Mouse (Mus musculus): ENCODE data around the gene Cuedc1. TPM values are rescaled to one million over a fixed set of nuclear protein-coding genes. Genes with fewer than 3 reads are reported as not detected.

Cuedc1 gene
- polyA plus RNA-seq (2016; fragmentation: Nextera tagmentation; extraction: Ambion mirVana), result 53.2 and 53.3 TPM in 2 replicates

GRCm38 (mm10) chr11:88098021-88098729 is at the start of gene Cuedc1:
Gene Cuedc1, plus strand, starts transcription at chr11:88098058.
- WGBS, result 21% methylated on average over 17 of the region's 17 CpGs
- no peaks in the 10 kb centered on the region for H3K9me3 ChIP-seq (replicated peaks)
- ATAC-seq (ENCODE audit: low FRiP score), result no peak
- H3K4me3 ChIP-seq, result peak within 1 kb of the TSS; percentile 88
- peaks cover 10% of the 10 kb centered on the region for H3K27me3 ChIP-seq
- peak within 1 kb of the TSS; percentile 91 for H3K27ac ChIP-seq
- H3K4me2 ChIP-seq (replicated peaks), result peak within 1 kb of the TSS; percentile 70
- no peaks in the 10 kb centered on the region for H3K36me3 ChIP-seq
- peak within 1 kb of the TSS; percentile 99 for H3K9ac ChIP-seq
- peaks cover 44% of the 10 kb centered on the region for H3K4me1 ChIP-seq

- peak overlapping the region; percentile 91 for H3K4me2 ChIP-seq (replicated peaks)
- H3K9ac ChIP-seq, result peak overlapping the region; percentile 99
- peak overlapping the region; percentile 97 for H3K4me3 ChIP-seq
- 24% methylated on average over 26 of the region's 26 CpGs for WGBS
- H3K27ac ChIP-seq, result no peak overlapping the region
- no peak for ATAC-seq (ENCODE audit: low FRiP score)
- peaks cover 26% of the 10 kb centered on the region for H3K4me1 ChIP-seq
- no peaks in the 10 kb centered on the region for H3K9me3 ChIP-seq (replicated peaks)
- no peaks in the 10 kb centered on the region for H3K27me3 ChIP-seq
- peaks cover 26% of the 10 kb centered on the region for H3K36me3 ChIP-seq
Measured at GRCm38 (mm10) chr11:88048961-88049670, 48.7 kb upstream of the Cuedc1 start.

DNA sequence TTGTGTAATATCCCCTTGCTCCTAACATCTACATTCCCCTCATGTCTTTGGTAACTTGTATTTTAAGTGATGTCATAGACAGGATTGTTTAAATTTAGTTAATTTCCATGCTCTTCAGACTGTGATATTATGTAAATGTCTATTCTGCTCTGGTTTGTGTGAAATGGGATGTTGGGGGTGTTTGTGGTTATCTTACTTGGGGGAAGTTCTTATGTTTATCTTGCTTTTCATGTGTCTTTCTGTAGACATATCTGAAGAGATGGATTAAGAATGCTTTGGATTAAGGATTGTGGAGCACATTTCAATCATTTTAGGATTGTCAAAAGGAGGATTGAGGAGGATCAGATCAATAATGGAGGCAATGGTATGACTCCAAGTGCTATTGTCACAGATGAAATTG is 48.1 kb upstream of the Cuedc1 start:
- peak overlapping the region; percentile 91 for H3K4me2 ChIP-seq (replicated peaks)
- no peaks in the 10 kb centered on the region for H3K9me3 ChIP-seq (replicated peaks)
- H3K36me3 ChIP-seq, result peaks cover 26% of the 10 kb centered on the region
- H3K27ac ChIP-seq, result no peak overlapping the region
- H3K9ac ChIP-seq, result peak overlapping the region; percentile 99
- no peaks in the 10 kb centered on the region for H3K27me3 ChIP-seq
- peaks cover 26% of the 10 kb centered on the region for H3K4me1 ChIP-seq
- no peak for ATAC-seq (ENCODE audit: low FRiP score)
- peak overlapping the region; percentile 97 for H3K4me3 ChIP-seq

GRCm38 (mm10) chr11:88052638-88053037 is 45.2 kb upstream of the Cuedc1 start:
- Histone ChIP-seq H3K4me2 (replicated peaks) (no peak overlapping the region), H3K27ac (no peak overlapping the region), H3K4me1 (peaks cover 19% of the 10 kb centered on the region), H3K4me3 (no peak overlapping the region), H3K9me3 (replicated peaks) (no peaks in the 10 kb centered on the region), H3K27me3 (no peaks in the 10 kb centered on the region), H3K9ac (no peak overlapping the region), H3K36me3 (peaks cover 26% of the 10 kb centered on the region)
- no peak for ATAC-seq (ENCODE audit: low FRiP score)
- WGBS, result 84% methylated on average over 4 of the region's 4 CpGs

DNA sequence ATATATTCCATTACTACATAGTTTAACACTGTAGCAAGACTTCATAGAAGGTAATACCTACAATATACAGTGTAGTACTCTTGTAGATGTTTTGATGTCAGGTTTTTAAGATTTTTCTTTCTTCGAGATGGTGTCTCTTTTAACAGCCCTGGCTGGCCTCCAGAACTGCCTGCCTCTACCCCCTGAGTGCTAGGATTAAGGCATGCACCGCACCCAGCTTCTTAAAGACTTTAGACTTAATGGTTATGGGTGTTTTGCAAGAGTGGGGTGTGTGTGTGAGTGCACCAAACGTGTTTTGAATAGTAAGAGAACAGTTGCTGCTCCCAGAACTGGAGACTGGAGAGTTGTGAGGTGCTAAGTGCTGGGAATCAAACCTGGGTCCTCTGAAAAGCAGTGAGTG is 44.0 kb upstream of the Cuedc1 start:
- Histone ChIP-seq H3K4me1 (peaks cover 19% of the 10 kb centered on the region), H3K27me3 (no peaks in the 10 kb centered on the region), H3K9me3 (replicated peaks) (no peaks in the 10 kb centered on the region), H3K36me3 (peaks cover 26% of the 10 kb centered on the region), H3K27ac (no peak overlapping the region), H3K9ac (no peak overlapping the region), H3K4me3 (no peak overlapping the region), H3K4me2 (replicated peaks) (no peak overlapping the region)
- 74% methylated on average over 3 of the region's 3 CpGs for WGBS
- no peak for ATAC-seq (ENCODE audit: low FRiP score)

- no peak overlapping the region for H3K4me3 ChIP-seq
- peaks cover 11% of the 10 kb centered on the region for H3K4me1 ChIP-seq
- H3K9me3 ChIP-seq (replicated peaks), result no peaks in the 10 kb centered on the region
- H3K9ac ChIP-seq, result no peak overlapping the region; the same call in 1 of the 2 replicates
- no peak overlapping the region for H3K4me2 ChIP-seq (replicated peaks)
- WGBS, result 89% methylated on average over 1 of the region's 1 CpGs
- H3K27ac ChIP-seq, result no peak overlapping the region
- H3K36me3 ChIP-seq, result peaks cover 21% of the 10 kb centered on the region
- H3K27me3 ChIP-seq, result no peaks in the 10 kb centered on the region
- ATAC-seq (ENCODE audit: low FRiP score), result no peak
Measured at GRCm38 (mm10) chr11:88054589-88054988, 43.3 kb upstream of the Cuedc1 start.

GRCm38 (mm10) chr11:88055777-88056176 is 42.1 kb upstream of the Cuedc1 start:
- no peak for ATAC-seq (ENCODE audit: low FRiP score)
- 87% methylated on average over 2 of the region's 2 CpGs for WGBS

GRCm38 (mm10) chr11:88057788-88058187 is 40.1 kb upstream of the Cuedc1 start:
- Histone ChIP-seq H3K9me3 (replicated peaks) (no peaks in the 10 kb centered on the region), H3K9ac (no peak overlapping the region), H3K27me3 (no peaks in the 10 kb centered on the region), H3K36me3 (peaks cover 3% of the 10 kb centered on the region; the same call in 1 of the 2 replicates), H3K4me2 (replicated peaks) (no peak overlapping the region), H3K4me3 (no peak overlapping the region), H3K27ac (no peak overlapping the region), H3K4me1 (0 out of 2 replicates have a peak, but pooled peaks cover 2% of the 10 kb centered on the region)
- no peak for ATAC-seq (ENCODE audit: low FRiP score)
- WGBS, result 71% methylated on average over 2 of the region's 2 CpGs

More at GRCm38 (mm10) chr11:88055777-88056176, 42.1 kb upstream of the Cuedc1 start:
- H3K4me3 ChIP-seq, result no peak overlapping the region
- H3K27me3 ChIP-seq, result no peaks in the 10 kb centered on the region
- H3K4me2 ChIP-seq (replicated peaks), result no peak overlapping the region
- no peak overlapping the region for H3K9ac ChIP-seq
- no peak overlapping the region for H3K27ac ChIP-seq
- H3K36me3 ChIP-seq, result peaks cover 11% of the 10 kb centered on the region
- 0 out of 2 replicates have a peak, but pooled peaks cover 3% of the 10 kb centered on the region for H3K4me1 ChIP-seq
- H3K9me3 ChIP-seq (replicated peaks), result no peaks in the 10 kb centered on the region

- H3K4me3 ChIP-seq, result no peak overlapping the region
- WGBS, result 48% methylated on average over 2 of the region's 2 CpGs
- no peak overlapping the region for H3K27ac ChIP-seq
- no peaks in the 10 kb centered on the region for H3K36me3 ChIP-seq
- no peak overlapping the region for H3K4me2 ChIP-seq (replicated peaks)
- H3K27me3 ChIP-seq, result no peaks in the 10 kb centered on the region
- H3K9me3 ChIP-seq (replicated peaks), result no peaks in the 10 kb centered on the region
- ATAC-seq (ENCODE audit: low FRiP score), result peak; percentile 60
- no peaks in the 10 kb centered on the region for H3K4me1 ChIP-seq
- no peak overlapping the region for H3K9ac ChIP-seq
Measured at GRCm38 (mm10) chr11:88059141-88059540, 38.7 kb upstream of the Cuedc1 start.

DNA sequence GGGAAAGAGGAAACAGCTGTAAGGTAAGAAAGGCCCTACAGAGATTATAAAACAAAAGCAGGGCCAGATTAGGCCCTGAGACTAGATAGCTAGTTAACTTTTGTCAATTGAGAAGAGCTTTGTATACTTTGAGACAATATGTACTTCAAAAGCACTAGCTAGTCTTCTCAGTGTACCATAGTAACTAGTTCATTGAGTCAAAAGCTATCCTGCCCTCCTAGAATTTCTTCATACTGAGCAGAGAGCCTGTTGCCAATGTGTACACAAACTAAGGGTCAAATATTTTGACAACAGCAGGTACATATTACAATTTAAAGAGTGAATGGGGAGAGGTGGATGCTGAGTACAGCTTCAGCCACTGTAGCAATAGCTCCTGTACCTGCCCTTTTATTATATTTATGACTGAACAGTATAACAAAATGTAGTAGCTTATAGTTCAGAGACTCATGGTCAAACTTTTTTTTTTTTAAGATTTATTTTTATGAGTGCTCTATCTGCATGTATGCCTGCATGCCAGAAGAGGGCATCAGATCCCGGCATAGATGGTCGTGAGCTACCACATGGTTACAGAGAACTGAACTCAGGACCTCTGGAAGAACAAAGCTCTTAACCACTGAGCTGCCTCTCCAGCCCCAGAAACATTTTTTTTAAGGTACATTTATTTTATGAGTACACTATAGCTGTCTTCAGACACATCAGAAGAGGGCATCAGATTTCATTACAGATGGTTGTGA is 35.8 kb upstream of the Cuedc1 start:
- Histone ChIP-seq H3K4me3 (no peak overlapping the region), H3K4me2 (replicated peaks) (no peak overlapping the region), H3K27me3 (no peaks in the 10 kb centered on the region), H3K27ac (no peak overlapping the region), H3K36me3 (no peaks in the 10 kb centered on the region), H3K9ac (no peak overlapping the region), H3K4me1 (peaks cover under 1% of the 10 kb centered on the region), H3K9me3 (replicated peaks) (no peaks in the 10 kb centered on the region)
- WGBS, result 75% methylated on average over 2 of the region's 2 CpGs
- ATAC-seq (ENCODE audit: low FRiP score), result no peak

DNA sequence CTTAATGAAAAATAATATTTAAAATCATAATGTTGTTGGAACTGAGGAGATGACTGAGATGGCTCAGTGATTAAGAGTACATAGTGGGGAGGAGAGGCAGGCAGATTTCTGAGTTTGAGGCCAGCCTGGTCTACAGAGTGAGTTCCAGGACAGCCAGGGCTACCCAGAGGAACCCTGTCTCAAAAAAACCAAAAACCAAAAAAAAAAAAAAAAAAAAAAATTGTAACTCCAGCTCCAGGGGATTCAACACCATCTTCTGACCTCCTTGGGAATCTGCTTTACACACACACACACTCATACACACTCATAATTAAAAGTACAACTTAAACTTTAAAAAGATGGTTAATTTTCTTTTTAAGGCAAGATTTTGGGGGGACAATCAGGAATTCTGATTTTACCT is 32.1 kb upstream of the Cuedc1 start:
- H3K9ac ChIP-seq, result no peak overlapping the region
- H3K9me3 ChIP-seq (replicated peaks), result no peaks in the 10 kb centered on the region
- H3K4me2 ChIP-seq (replicated peaks), result no peak overlapping the region
- no peaks in the 10 kb centered on the region for H3K36me3 ChIP-seq
- ATAC-seq (ENCODE audit: low FRiP score), result no peak
- H3K4me3 ChIP-seq, result no peak overlapping the region
- H3K27me3 ChIP-seq, result no peaks in the 10 kb centered on the region
- peaks cover 15% of the 10 kb centered on the region for H3K4me1 ChIP-seq
- no peak overlapping the region for H3K27ac ChIP-seq

GRCm38 (mm10) chr11:88067191-88067585 is 30.7 kb upstream of the Cuedc1 start:
- 3% methylated on average over 8 of the region's 8 CpGs for WGBS
- peaks cover 30% of the 10 kb centered on the region for H3K4me1 ChIP-seq

More at GRCm38 (mm10) chr11:88067191-88067585, 30.7 kb upstream of the Cuedc1 start:
- H3K27me3 ChIP-seq, result no peaks in the 10 kb centered on the region
- H3K9ac ChIP-seq, result peak overlapping the region; percentile 99
- H3K36me3 ChIP-seq, result no peaks in the 10 kb centered on the region
- H3K4me2 ChIP-seq (replicated peaks), result peak overlapping the region; percentile 66
- no peaks in the 10 kb centered on the region for H3K9me3 ChIP-seq (replicated peaks)
- peak overlapping the region; percentile 99 for H3K27ac ChIP-seq
- ATAC-seq (ENCODE audit: low FRiP score), result no peak
- H3K4me3 ChIP-seq, result peak overlapping the region; percentile 99
